Mouse (Mus musculus) ES-E14 (cell line): ENCODE data around the gene Prss21.

Source experiments
- CHD2 ChIP-seq: IDR thresholded peaks from 2 replicates; pipeline ENCODE4 v1.6.1; 2014; ENCODE audit warnings: mild to moderate bottlenecking, low read depth, low read length, inconsistent platforms
- MAFK ChIP-seq: IDR thresholded peaks from 2 replicates; pipeline ENCODE4 v1.6.1; 2014; ENCODE audit warnings: mild to moderate bottlenecking, low read depth, low read length, inconsistent platforms; ENCODE audit not compliant: insufficient read depth
- ZC3H11A ChIP-seq: IDR thresholded peaks from 2 replicates; pipeline ENCODE4 v1.6.1; 2012; ENCODE audit warnings: low read depth, mild to moderate bottlenecking, inconsistent platforms, low read length, borderline replicate concordance
- ZNF384 ChIP-seq: IDR thresholded peaks from 2 replicates; pipeline ENCODE4 v1.6.1; 2012; ENCODE audit warnings: low read depth, low read length, inconsistent platforms

- TF ChIP-seq ZNF384 (no peak), MAFK (no peak), ZC3H11A (no peak), CHD2 (no peak)
Observed at GRCm38 (mm10) chr17:23850853-23851749, 16.8 kb upstream of the Prss21 start.
